Mouse (Mus musculus) left cerebral cortex, adult 8-10 months (tissue): ENCODE data around the gene Gm17409. TPM values are rescaled to one million over a fixed set of nuclear protein-coding genes. Genes with fewer than 3 reads are reported as not detected.
A peak's percentile ranks its signal among the peaks of the same experiment; 100 is the strongest.

ENCODE experiments used
- DNase-seq, 2 experiments: peaks; one replicate each; pipeline ENCODE4 v3.0.0; 2022; ENCODE audit warnings: low spot score in 2 of 2
- total RNA-seq, 4 experiments: library from RNA; stranded (reverse); gene quantifications; 2 replicates each; pipeline ENCODE4 v1.2.4; 2022

Gm17409 gene
- not detected for total RNA-seq

DNA sequence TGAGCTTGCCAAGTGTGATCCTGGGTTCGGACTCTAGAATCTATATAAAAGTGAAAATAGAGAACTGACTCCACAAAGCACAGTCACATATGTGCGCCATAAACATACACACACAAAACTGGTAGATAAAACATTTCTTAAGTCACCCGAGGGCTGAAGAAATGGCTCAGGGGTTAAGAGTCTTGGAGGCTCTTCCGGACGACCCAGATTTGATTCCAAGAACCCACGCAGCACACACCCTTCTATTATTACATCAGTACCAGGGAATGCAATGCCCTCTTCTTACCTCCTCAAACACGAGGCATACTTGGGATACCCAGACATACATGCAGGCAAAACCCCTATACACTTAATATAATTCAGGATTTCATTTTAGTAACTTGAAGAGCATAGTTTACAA is at the start of gene Gm17409:
Gm17409 (plus strand) TSS at position 301 of the 400 bp plus-strand sequence.
- no peak for DNase-seq

DNA sequence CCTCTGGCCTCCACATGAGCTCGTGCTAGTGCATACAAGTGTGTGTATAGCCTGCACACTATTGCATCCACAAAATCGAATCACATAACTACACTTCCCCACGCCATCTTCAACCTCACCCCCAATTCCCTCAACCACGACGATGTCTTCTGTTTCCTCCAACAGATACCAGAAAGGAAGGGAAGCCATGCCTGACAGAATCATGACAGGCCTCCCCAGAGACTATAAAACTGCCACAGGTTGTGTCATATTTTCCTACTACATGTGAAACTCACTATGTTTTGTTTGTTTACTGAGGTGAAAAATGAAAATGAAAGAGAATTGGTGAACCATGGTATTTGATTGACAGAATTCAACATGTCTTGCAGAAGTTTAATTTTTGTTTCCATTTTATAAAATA is 46.6 kb upstream of the Gm17409 start:
- no peak for DNase-seq

DNA sequence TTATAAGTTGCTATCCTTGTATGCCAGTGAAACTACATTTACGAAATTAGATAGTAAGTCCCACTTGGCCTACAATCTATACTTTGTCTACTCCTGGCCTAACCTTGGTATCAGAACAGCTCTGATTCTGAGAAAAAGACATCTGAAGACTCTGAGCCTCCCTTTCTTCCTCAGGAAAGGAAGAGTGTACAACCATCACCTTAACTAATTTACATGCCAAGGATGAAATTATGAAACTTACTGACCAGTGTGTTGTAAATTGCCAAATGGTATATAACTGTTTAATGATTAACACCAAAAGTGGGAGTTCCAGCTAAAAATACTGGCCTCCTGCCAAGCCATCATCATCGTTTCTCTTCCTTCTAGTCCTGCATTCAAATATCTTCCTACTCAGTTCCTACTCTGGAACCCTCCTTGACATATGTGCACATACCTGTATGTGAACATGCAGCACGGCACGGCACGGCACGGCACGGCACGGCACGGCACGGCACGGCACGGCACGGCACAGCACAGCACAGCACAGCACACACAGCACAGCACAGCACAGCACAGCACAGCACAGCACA is 44.4 kb upstream of the Gm17409 start:
- DNase-seq, result no peak

DNA sequence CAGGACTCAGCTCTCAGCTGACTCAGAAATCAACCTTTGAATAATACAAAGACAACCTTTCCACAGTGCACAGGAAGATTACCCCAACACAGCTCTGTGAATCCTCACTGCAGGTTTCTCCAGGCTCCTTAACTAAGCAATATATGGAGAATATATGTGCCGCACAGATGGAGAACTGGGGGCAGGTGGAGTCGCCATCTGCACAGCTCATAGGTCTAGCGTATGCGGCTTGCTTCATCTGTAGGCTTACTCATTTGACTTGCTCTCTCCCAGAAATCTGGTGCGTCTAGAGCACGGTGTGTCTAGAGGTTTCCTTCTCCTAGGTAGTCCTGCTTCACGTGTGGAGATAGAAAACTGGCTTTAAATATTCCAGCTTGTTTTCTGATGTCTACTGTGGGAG is 37.7 kb upstream of the Gm17409 start:
- peak; percentile 42 to 90 for DNase-seq

DNA sequence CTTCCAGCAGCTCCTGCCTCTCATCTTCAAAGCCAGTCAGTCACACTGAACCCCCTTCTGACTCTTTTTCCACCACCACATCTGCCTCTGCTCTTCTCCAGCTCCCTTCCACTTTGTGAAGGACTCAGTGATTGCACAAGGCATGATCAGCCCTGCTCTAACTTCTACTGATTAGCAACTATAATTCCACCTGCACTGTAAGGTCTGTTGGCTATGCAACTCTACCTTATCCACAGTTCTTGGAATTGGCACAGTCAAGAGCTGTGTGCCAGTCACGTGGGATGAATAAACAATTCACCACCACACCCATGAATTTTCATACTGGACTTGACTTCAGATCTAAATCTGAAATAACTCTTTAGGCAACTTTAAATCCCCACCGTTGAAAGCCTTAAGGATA is 36.6 kb upstream of the Gm17409 start:
- DNase-seq, result no peak

DNA sequence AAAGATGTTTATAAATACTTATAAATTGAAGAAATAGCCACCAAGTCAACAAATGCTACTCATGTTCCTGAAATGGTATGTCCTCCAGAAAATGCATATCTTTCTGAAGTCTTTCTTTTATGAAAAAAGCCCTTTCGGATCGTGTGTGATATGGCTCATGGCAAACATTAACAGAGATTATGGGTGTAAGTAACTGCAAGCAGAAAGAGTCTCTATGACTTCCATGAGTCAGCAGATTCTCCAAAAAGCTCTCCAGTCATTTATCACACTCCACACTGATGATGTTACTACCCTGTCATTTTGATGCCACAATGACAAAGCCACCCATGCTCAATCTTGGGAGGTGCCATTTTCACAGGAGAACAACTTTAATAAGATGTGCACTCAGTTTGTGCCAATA is 35.5 kb upstream of the Gm17409 start:
- DNase-seq, result no peak

DNA sequence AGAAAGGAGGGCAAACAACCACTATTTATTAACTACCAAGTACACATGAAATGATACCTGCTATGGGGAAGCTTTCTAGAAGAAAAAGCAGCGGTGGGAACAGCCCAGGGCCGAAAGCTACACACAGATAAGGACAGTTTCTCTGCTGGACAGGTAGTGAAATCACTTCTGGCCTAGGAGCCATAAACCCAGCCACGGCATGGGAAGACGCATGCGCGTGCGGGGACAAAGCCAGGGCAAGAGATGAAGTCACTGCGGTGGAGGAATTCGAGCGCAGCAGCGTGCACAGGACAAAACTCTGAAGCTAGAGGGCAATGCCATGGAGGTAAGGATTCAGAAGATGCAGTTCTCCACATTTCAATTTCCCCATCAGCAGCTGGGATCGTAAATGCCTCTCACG is 34.4 kb upstream of the Gm17409 start:
- DNase-seq, result no peak

DNA sequence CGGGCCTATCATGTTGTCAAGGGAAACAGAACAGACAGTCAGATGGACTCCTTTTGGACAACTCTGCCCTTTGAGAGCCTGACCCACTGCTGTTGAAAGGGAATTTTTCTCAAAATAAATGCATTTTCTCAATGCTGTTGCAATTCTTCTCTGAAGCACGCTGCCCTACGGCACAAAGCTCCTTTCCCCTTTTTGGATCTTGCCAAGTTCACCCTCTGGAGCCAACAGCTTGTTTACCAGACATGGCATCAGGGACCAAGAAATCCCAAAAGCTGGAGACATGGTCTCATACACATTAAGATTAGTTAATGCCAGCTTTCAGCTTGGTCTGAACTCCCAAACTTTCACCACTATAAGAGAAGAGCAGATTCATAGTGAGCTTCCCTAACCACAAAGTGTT is 33.0 kb upstream of the Gm17409 start:
- no peak for DNase-seq

DNA sequence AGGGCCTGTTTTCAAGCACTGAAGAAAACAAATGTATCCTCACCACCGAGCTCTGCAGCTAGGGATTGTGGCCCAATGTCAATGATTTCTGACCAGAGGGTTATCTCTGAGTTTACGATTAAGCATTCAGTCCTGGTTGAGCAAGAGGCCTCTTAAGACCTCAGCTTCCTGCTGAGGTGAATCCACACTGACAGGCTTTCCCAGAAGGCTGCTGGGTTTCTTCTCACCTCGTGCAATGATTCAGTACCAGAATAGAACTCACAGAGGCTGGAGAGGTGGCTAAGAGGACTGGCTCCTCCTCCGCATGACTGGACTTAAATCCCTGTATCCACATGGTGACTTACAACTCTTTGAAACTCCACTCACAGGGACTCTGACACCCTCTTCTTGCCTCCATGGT is 26.8 kb upstream of the Gm17409 start:
- no peak for DNase-seq

DNA sequence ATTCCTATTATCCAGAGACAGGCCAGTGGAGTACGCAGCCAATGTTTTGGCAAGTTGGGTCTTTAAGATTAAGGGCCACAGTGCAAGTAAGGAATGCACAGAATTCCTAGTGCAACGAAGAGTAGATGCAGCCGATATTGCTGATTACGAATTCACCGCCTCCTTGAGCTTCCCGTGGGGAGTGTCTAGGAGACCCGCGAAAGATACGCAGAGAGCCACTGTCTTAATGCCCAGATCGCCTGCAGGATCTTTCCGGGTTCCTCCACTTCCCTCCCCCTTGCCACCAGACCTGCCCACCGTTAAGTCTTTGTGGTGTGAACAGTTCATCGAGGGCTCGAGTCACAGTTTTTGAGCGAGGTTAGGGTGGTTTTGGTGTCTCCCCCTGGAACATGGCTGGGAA is 22.9 kb upstream of the Gm17409 start:
- DNase-seq, result no peak

DNA sequence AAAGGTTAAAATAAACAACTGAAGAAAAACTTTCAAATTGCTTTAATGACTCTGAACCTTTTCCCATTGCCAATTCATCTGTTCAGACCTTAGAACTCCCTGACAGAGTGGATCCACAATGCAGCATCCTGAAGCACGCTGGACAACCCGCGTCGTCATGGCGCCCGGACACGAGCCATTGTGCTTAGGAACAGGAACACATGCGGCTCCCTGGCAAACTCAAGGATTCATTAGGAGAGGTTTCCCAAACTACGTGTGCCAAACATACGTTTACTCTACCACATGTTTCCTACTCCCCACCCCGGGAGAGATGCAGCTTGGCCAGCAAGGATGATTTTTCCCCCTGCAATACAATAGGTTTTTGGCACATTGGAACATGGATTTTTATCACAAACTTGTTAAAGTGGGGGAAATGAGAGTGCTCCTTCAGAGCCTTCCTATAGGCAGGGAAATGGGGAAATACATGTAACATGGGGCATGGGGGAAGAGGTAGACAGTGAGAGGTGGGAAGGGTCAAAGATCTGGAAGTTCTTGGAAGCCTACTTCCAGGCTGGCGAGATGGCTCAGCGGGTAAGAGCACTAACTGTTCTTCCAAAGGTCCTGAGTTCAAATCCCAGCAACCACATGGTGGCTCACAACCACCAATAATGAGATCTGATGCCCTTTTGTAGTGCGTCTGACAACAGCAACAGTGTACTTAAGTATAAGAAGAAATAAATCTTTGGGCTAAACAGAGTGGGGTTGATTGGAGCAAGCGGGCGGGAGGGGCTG is 15.6 kb upstream of the Gm17409 start:
- no peak for DNase-seq

DNA sequence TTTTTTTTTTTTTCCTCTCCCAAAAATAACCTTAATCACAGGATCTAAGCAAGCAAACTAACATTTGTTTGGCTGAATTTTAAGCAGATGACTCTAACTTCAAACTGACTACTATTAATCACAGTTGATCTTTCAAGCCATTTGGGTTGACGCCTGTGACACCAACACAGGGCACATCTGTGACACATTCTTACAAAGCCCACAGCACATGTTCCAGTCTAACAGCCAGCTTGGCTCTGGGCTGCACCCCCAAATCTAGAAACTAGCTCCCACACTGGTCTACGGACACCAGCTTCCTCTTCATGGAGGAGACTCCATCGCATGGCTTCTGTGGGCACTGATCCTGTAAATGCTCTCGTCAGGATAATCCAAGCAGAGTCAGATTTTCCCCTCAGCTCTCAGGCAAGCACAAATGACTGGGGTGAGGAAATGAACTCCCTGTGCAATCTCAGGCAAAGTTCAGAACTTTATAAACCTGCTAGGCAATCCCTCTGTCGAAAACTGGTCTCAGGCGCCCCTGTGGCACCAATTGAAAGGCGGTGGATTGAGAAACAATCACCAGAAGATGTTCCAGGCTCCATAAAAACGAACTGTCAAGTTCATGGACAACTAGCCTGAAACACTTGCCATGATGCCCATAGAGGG is 13.0 kb upstream of the Gm17409 start:
- no peak for DNase-seq

DNA sequence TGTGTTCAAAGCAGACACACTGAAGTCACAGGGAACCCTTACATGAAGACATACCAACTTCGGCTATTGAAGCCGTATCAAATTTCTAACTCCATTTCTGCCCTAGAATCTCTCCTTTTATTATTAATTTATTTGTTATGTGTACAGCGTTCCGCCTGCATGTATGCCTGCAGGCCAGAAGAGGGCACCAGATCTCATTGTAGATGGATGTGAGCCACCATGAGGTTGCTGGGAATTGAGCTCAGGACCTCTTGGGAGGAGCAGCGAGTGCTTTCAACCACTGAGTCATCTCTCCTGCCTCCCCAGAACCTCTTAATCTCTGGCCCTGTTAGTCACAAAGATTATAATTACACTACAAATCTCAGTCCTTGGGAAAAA is 12.4 kb upstream of the Gm17409 start:
- no peak for DNase-seq

DNA sequence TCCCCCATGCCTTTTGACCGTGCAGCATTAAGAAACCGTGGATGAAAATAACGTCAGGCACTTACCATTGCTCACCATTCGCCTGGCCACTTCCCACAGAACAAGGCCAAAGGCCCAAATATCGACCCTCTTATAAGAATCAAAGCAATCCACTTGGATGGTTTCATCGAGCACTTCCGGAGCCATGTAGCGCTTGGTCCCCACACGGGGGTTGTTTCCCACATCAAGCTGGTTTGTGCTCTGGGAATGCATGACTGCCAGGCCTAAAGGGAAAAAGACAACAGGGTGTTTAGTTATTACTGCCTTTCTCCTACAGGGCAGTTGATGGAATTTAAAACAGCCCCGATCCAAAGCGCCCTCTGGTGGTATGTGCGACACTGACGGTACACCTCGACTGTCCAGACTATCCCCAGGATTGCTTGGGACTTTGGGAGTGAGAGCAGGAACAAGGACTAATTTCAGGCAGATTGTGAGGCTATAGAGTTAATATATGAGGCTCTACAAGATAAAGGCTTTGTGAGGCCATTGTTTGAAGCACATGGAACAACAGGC is 11.0 kb upstream of the Gm17409 start:
- DNase-seq, result peak in 1 of 2 experiments; percentile 63

DNA sequence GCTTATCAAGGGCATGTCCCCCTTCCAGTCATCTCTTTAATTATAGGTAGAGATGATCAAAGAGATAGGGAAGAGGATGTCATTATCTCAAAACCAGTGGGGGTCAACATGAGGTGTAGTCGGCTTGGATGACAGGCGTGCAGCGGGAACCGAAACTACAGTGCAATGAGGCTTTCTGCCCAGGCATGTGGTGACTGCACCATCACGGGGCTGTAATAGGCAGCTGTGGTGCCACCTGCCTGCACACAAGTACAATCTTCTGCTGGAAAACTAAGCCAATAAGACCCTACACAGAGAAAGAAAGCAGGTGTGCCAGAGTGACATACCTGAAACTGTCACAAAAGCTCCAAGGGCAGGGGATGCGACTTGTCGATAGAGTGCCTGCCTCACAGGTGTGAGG is 374 bp downstream of the Gm17409 start:
- DNase-seq, result no peak

DNA sequence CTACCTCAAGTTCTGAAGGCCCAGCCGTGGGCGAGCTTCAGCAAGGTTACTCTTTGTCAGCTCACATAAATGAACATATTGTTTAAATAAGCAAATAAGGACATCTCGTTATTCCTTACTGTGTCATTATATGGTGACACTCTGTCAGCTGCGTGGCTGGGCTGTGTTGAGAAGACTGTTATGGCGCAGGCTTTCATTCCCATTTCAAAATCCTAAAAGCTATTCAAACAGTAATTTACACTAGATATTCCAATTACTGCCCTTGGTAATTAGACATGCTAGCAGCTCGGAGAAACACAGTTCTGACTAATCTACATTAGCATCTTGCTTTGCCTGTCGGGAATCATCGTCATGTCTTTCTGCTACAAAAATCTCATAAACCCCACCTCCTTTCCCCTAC is 5.7 kb downstream of the Gm17409 start:
- DNase-seq, result no peak

DNA sequence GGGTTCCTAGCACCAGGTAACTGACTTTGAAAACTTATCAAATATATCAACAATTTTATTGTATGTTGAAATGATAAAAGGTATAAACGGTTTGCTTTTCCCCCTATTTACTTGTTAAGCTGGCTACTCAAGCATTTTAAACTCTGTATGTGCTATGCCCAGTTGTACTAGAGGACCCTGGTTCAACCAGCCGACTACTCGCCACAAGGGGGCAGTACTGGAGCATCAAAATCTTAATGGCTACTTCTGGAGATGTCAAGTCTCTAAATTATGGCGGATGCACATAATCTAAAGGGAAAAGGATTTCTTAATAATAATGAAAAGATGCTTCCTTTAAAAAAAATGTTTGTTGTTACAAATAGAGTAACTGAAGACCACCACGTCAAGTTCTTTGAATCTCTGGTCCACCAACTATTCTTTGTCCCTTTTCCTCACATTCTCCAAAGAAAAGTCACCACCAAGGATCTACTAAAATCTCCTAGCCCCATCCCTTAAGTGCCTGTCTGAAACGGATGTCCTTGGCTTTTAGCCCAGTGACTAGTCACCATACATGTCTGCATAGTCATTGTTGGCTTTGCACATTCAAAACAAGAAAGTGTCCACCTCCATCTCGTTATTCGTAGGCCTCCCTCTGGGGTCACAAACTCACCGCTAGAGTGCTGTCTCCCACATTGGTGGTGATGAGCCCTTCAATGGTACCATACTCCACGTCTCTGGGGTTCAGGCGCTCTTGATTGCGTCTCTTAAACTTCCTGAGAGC is 7.2 kb downstream of the Gm17409 start:
- DNase-seq, result peak; percentile 57 to 65

DNA sequence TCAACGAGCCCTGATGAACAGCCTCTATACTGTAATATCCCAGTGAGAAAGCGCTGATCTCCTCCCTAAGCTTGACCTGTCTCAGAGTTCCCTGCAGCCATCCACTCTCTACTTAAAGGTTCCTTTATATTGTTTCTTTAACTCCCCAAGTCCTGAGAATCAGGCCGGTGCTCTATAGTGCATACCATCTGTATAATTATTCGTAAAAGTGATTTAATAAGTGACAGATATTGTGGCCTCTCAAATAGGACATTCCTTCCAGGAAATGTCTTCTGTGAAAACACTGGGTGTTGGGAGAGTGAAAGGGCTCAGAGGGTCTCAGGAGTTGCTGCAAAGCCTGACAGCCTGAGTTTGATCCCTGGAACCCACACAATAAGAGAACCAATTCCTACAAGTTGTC is 8.2 kb downstream of the Gm17409 start:
- DNase-seq, result no peak

DNA sequence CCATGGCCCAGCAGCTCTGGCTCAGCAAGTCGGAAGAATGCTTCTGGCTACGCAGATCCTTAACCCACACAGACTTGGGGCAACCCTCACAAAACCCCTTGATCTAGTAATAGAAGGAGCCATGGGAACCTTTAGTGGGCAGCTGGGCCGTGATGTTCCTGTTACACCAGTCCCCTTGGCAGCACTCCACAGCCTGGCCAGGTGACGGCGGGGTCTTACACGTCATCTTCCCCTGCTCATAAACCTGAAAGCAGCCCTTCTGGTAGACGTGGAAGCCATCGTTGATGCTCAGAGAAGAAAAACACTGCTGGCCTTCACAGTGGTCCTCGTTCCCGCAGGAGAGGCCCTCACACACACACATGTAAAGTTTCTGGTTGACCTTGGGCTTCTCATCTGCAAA is 9.6 kb downstream of the Gm17409 start:
- DNase-seq, result no peak

DNA sequence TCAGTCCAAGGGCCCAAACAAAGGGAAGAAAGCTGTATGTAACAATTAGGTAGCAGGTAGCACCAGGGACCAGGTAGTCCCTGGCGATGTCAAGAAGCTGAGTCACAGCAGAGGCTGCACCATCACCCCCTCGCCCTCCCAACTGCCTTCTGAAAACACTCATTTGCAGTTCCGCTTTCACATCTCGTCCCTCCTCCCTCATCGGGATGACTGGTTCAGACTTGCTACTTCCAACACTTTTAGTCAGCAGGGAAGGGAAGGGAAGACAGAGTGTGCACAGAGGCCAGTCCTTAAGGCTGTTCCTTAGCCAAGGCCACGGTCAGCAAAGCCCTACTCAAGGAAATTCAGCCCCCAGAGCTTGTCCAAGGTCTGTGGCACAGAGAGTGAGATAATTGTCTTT is 10.8 kb downstream of the Gm17409 start:
- no peak for DNase-seq

DNA sequence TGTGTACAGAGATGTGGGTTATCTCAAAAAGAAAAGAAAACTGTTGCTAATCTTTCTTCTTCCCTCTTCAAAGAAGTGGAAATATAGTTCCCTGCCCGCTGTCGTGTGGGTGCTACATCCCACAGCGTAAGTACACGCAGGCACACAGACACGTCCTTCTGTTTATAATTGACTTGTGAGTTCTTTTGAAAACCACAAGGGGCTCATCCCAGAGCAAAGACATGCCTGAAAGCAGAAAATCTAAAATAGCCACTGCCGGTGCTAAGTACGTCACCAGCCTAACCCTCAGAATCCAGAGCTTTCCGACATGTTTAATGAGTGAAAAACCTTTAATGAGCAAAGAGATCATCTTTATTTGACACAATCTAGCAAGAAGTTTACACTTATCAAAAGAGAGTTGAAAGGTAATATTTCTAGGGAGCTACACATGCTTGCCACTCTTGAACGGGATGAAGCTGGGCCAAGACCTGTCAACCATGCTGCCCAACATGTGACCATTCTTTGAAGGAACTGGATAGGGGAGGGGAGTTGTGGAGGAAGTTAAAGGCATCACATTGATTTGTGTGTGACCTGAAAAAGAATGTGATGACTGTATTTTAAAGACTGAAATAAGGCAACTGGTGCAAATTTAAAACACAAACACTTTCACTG is 11.7 kb downstream of the Gm17409 start:
- DNase-seq, result no peak
